Mouse (Mus musculus) heart, postnatal 14 days (tissue): ENCODE measurements at regions not wholly inside any gene's neighbourhood (a gene's known extent, or its start where the extent isn't known, plus 50 kb on each side); places are given as distances from the start of the nearest gene placed in this dataset.
A peak's percentile ranks its signal among the peaks of the same experiment; 100 is the strongest.

ENCODE experiments used
- DNase-seq, 2 experiments: peaks; one replicate each; pipeline ENCODE4 v3.0.0; 2021 to 2022
- intact Hi-C: fragments of 180-260 bp; cut with DNase I; formaldehyde crosslinking; loops from one replicate; pipeline ENCODE4 v1.15.1; 2025

GRCm38 (mm10) chr1:183820555-183820954 lies 192.5 kb upstream of the Dusp10 start:
- intact Hi-C loops, result no loop called here
- no peak for DNase-seq

DNA sequence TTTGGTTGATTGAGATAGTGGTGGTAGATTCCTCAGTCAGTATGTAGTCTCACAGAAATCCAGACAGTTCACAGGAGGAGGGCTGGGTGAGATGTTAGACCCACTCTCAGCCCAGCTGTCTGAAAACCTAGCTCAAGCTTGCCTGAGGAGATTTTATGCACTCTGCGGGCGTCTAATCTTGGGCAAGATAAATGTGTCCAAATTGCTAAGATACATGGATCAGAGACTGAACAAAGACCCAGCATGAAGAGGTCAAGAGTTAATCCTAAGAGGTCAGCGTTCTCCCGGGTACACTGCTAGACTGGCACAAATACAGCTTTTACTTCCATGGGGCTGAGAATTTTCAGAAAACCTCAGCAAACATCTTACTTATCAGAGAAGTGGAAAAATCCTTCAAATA lies 186.8 kb upstream of the Dusp10 start:
- DNase-seq, result no peak
- intact Hi-C loops, result no loop called here

DNA sequence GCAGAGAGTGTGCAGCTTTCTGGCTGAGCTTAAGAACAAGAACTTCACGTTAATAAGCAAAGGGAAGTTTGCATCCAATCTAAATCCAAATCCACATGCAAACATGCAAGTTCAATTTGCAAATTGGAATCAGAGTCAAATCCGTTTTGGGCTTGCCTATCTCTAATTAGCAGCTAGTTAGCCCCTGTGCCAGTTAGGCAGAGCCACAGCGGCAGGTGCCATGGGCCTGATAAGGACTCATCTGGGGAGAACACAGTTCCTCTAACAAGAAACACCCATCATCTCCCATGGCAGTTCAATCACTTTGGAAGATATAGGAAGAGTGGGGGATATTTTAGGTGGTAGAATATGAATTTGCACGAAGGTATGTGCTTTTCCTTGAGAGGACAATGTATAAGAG lies 168.0 kb upstream of the Dusp10 start:
- no peak for DNase-seq
- intact Hi-C loops, result no loop called here

GRCm38 (mm10) chr1:183853956-183854613 lies 159.0 kb upstream of the Dusp10 start:
- intact Hi-C loops, result no loop called here
- peak in 1 of 2 experiments; percentile 6 for DNase-seq

DNA sequence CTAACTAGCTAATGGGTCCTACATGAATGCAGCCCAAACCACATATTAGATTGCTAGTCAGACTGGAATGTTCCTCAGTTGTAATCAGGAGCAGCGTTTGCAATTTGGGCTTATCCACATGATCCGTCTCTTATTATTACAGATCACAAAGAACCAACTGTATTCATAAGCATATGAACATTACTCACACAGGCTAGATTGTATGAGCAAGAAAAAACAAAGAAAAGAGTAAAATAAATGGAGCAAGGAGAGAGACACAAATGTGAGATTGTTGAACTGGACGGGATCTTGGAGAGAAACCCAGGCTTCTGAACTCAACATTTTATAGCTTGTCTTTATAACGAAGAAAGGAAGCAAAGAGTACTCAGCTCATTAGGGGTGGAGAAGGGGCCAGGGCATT lies 148.0 kb upstream of the Dusp10 start:
- intact Hi-C loops, result no loop called here
- no peak for DNase-seq

- intact Hi-C loops, result no loop called here
- no peak for DNase-seq
Measured at GRCm38 (mm10) chr1:183865586-183865985, 147.5 kb upstream of the Dusp10 start.

DNA sequence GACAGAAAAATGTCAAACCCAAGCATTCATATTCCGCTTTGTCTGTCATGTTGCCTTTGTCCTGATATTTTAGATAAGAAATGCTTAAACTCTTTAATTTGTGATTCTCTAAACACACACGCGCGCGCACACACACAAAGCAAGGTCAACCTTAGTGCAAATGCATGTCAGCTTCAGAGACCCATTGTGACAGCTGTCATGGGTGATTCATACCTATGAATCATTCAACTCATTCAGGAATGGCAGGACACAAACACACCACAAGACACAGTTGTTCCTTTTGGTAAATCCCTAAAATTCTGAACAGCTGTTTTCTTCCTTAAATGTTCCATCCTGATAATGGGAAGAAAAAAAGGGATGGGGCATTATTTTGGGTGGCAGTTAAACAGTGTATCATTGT lies 144.1 kb upstream of the Dusp10 start:
- intact Hi-C loops, result no loop called here

GRCm38 (mm10) chr1:183895936-183896335 lies 117.2 kb upstream of the Dusp10 start:
- intact Hi-C loops, result no loop called here
- no peak for DNase-seq

More for the DNA sequence above, 144.1 kb upstream of the Dusp10 start:
- no peak for DNase-seq

DNA sequence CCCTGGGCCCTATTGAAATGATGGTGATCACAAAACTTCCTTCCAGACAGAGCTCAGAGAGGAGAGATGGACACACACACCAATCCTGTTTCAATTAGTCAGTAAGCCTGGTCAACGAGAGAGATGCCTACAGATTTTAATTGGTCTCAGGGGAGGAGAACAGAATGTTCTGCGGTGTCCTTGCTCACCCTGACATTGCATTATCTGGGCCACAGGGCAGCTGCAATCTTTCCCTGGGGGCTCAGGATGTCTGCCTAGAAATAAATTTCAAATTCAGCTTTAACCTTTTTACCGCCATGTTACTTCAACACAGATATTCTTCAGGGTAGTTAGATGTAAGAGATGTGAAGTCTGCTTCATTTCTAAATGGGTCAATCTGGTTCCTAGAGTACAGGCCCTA lies 115.0 kb upstream of the Dusp10 start:
- intact Hi-C loops, result no loop called here
- DNase-seq, result no peak

DNA sequence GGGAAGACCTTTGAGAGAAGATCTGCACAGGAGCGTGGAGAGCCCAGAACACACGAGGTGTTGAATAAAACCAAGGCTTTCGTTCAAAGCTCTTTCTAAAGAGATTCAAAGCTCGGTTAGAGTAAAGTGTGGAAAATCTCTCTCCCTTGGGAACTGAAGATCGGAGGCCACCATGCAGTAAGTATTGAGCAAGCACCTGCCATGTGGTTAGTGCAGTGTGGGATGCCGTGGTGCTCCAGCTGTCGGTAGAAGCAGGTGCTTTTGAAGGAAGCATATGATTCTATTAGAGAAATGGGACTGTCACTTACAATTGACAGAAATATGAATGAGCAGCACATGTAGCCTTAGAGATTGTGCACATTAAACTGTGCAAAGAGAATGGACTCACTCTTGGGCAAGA lies 108.5 kb upstream of the Dusp10 start:
- intact Hi-C loops, result no loop called here
- DNase-seq, result no peak

- peak; percentile 66 to 82 for DNase-seq
- intact Hi-C loops, result loop anchor here (5.0 kb wide), 1 partner anchor 267 kb away; no protein-coding TSS in a partner anchor
Measured at GRCm38 (mm10) chr1:183905345-183906142, 107.6 kb upstream of the Dusp10 start.

DNA sequence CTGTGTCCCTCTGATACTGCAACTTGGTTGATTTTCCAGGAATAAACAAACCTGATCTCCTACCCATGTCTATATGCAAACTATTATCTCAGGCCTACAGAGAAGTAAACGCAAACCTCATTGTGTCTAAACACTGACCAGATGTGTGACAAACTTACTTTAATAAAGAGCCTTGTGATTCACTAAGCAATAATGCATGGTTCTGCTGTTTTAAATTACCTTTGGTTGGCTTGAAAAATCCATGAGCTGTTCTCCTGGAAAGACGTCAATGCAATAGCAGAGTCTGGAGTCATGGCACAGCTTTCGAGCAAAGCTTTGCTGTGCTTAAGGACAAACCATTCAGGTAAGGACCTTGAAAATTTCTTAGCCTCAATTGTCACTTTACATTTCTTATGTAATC lies 95.4 kb upstream of the Dusp10 start:
- intact Hi-C loops, result no loop called here
- no peak for DNase-seq

DNA sequence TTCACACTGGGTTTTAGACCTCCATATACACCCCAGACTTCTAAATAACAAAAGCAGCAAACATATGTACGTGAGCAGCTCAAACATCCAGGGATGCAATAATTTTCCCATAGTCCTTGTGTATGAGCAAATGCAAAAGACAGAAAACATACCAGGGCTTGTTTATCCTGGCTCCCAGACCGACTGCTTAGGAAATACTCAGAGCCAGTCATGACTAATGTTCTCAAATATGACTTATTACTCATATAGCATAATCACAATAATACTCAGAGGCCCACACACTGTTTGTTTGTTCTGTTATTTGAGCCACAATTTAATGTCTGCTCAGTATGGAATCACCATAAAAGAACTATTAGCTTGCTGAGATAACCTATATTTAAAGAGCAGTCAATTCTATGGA lies 91.8 kb upstream of the Dusp10 start:
- no peak for DNase-seq
- intact Hi-C loops, result no loop called here

DNA sequence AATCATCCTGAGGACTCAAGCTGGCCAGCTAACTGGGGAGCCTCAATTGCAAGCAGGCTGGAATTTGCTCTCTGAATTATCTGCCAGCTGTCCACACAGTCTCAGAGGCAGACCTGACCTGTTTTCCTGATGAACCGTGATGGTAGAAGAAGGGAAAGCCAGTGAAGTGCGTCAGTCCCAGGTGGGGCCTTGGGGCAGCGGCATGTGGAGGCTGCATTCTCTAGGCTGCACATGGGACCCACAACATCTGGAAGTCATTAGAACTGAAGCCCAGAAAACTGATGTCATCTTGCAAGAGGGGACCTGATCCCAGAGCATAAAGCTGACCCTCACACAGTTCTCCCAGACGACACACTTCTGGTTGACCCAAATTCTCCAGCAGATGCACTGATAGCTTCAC lies 84.6 kb upstream of the Dusp10 start:
- intact Hi-C loops, result no loop called here
- DNase-seq, result peak in 1 of 2 experiments; percentile 14

- DNase-seq, result no peak
- intact Hi-C loops, result no loop called here
Measured at GRCm38 (mm10) chr1:183930363-183930982, 82.6 kb upstream of the Dusp10 start.

GRCm38 (mm10) chr1:183931141-183931540 lies 82.0 kb upstream of the Dusp10 start:
- intact Hi-C loops, result no loop called here
- DNase-seq, result no peak

DNA sequence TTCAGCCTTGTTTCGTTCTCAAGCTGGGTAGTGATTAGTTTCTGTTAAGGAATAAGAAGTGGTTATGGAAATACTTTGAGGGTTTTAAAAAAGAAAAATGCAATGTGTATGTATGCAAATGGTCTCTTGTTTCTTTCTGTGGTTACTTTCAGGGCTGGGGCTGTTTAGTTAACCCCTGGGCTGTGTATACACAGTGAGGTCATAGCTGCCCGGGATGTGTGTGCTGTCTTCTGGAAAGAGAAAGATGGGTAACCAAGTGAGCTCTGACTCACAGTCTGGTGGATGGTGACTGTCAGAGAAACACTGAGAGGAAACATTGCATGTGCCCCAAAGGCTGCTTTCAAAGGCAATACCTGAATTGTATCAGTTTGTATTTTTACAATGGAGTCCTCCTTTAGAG lies 79.3 kb upstream of the Dusp10 start:
- intact Hi-C loops, result no loop called here
- DNase-seq, result no peak

DNA sequence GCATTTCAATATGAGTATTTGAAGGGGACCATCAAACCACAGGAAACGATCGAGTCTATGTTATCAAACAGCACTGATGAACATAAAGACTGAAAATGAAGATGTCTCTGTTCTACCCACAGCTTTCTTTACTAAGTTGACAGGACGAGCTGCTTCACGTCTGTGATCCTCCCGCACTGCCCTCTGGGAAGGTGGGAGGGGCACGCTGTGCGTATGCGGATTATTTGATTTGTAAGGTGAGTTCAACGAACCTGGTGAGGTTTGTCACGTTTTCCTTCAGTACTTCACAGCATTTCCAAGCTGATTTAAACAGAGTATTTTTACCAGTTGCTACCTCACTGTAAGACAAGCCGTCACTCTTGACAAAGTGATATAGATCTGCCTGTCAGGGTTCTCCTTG lies 75.9 kb upstream of the Dusp10 start:
- intact Hi-C loops, result no loop called here
- DNase-seq, result no peak

DNA sequence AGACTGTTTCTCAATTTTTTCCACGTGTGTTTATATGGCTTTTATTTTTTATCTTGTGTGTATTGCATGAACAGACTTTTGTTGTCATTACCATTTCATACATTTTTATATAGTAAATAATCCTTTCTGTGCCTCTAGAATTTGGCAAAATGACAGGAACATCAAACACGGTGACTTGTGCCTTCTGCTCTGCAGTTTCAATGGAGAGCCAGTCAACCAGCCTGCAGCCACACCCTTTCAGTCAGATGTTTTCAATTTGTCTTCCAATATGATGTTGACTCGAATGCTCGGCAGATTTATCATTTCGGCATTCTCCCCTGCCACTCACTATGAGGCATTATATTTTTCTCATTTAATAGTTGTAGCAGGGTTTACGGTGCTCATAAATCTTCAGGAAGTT lies 74.7 kb upstream of the Dusp10 start:
- intact Hi-C loops, result no loop called here
- no peak for DNase-seq

- intact Hi-C loops, result no loop called here
- no peak for DNase-seq
Measured at GRCm38 (mm10) chr1:183940706-183941105, 72.4 kb upstream of the Dusp10 start.

DNA sequence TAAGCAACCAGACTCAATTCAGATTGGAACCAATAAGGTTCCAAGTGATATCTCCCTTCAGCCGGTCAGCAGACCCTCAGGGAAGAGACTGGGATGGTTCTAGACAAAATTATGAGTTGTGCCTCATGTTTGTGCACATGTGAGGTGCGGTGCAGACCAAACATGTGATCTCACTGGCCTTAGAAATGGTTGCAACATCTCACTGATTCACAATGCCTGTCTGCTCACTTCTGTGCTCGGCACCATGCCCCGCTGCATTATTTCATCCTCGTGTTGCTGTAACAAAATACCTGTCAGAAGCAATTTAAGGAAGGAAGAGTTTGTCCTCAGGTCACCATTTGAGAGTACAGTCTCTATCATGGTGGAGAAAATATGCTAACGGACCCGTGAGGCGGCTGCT lies 66.9 kb upstream of the Dusp10 start:
- intact Hi-C loops, result no loop called here
- no peak for DNase-seq

DNA sequence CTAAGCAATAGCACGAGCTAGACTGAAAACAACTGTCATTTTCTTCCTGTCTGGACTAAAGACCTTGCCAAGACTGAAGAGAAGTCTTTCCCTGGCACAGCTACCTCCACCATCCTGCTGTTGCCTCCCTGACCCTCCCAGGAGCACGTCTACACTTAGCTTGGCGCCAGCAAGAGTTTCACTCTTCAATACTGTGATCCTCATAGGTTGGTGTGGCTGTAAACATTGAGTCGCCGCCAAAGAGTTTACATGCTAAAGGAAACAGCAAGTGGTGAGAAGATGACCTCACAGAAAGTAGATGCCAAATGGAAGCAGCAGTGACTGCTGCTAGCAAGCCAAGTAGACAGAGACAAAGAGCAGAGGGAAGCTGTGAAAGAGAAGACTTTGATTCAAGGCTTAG lies 66.0 kb upstream of the Dusp10 start:
- intact Hi-C loops, result no loop called here
- DNase-seq, result peak; percentile 22 to 45
